Mouse (Mus musculus): ENCODE measurements around the gene Sdad1. TPM values are rescaled to one million over a fixed set of nuclear protein-coding genes. Genes with fewer than 3 reads are reported as not detected.

Sdad1 gene
- polyA plus RNA-seq, 1 experiment from 2014 or later, result 35.3 TPM

- Histone ChIP-seq H3K27me3 (ENCODE audit: insufficient read depth, poor library complexity, severe bottlenecking) (no peaks in the 10 kb centered on the region), H3K4me3 (no peak overlapping the region), H3K9me3 (no peaks in the 10 kb centered on the region), H3K27ac (no peak overlapping the region), H3K4me1 (replicated peaks) (no peaks in the 10 kb centered on the region), H3K36me3 (peaks cover 100% of the 10 kb centered on the region)
- 93% methylated on average over 6 of the region's 6 CpGs for WGBS
- DNase-seq (ENCODE audit: low spot score), result no peak
Measured at GRCm38 (mm10) chr5:92291652-92292414, 18.4 kb downstream of the Sdad1 start.

DNA sequence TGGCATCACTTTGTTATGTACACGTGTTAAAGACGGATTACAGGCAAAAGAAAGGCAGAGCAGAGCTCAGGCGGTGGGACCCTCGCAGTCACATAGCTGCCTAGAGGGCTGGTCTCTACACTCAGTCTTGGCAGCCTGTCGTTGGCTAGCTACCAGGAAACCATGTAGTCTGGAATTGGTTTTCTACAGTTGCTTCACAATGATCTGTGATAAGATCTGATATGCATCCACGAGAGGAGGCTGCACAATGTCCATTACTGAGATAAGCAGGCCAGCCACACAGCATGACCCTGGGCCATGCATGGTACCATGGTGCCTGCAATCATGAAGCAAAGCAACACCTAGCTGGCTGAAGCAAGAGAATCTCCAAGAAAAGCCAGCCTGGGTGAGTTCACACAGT is 22.4 kb downstream of the Sdad1 start:
- Histone ChIP-seq H3K9me3 (no peaks in the 10 kb centered on the region), H3K36me3 (peaks cover 86% of the 10 kb centered on the region), H3K27me3 (ENCODE audit: insufficient read depth, poor library complexity, severe bottlenecking) (no peaks in the 10 kb centered on the region), H3K27ac (no peak overlapping the region), H3K4me1 (replicated peaks) (no peaks in the 10 kb centered on the region), H3K4me3 (no peak overlapping the region)
- WGBS, result 92% methylated on average over 6 of the region's 6 CpGs
- no peak for DNase-seq (ENCODE audit: low spot score)

DNA sequence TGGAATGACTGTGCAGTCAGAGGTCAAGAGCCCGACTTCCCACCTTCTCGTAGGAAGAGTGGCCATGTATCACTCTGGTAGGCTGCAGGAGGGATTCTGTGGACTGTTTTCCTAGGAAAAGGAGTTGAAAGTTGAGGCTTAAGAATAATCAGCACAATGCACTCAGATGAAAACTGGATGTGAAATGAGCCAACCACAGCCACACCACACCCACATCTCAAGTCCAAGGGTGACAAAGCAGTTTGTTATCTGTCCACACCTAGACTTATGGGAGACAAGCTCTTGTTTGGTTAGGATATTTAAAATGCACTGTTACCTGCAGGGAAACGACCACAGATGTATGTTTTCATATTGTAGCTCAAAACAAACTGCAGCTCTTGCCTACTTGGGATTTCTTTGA is 27.2 kb downstream of the Sdad1 start:
- Histone ChIP-seq H3K27me3 (ENCODE audit: insufficient read depth, poor library complexity, severe bottlenecking) (peaks cover 6% of the 10 kb centered on the region; the same call in 1 of the 2 replicates), H3K36me3 (peaks cover 38% of the 10 kb centered on the region), H3K4me3 (no peak overlapping the region), H3K9me3 (no peaks in the 10 kb centered on the region), H3K27ac (no peak overlapping the region), H3K4me1 (replicated peaks) (peaks cover 10% of the 10 kb centered on the region; the same call in 1 of the 2 replicates)
- WGBS, result 77% methylated on average over 3 of the region's 3 CpGs
- DNase-seq (ENCODE audit: low spot score), result no peak

DNA sequence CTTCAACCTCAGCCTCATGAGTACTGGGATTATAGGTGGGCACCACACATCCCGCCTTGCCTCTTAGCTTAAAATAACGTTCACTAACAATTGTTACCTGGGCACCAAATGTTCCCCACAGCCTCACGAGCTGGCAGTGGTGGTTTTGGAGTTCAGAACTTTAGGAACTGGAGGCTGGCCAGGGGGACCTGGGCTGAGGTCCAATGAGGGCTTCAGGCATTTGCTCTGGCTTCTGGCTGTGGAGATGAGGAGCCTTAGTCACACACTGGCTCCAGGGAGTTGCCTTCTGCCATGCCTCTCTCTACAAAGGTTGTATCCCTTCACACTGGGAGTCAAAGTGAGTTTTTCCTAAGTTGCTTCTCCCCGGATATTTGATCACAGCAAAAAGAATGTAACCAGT is 27.7 kb downstream of the Sdad1 start:
- Histone ChIP-seq H3K36me3 (peaks cover 33% of the 10 kb centered on the region), H3K27me3 (ENCODE audit: insufficient read depth, poor library complexity, severe bottlenecking) (peaks cover 6% of the 10 kb centered on the region; the same call in 1 of the 2 replicates), H3K9me3 (no peaks in the 10 kb centered on the region), H3K4me1 (replicated peaks) (peaks cover 12% of the 10 kb centered on the region; the same call in 1 of the 2 replicates), H3K27ac (no peak overlapping the region), H3K4me3 (no peak overlapping the region)
- no peak for DNase-seq (ENCODE audit: low spot score)
- WGBS, result 81% methylated on average over 4 of the region's 4 CpGs

- WGBS, result 86% methylated on average over 10 of the region's 10 CpGs
- no peaks in the 10 kb centered on the region for H3K36me3 ChIP-seq
- H3K27ac ChIP-seq, result no peak overlapping the region
- peaks cover 26% of the 10 kb centered on the region for H3K27me3 ChIP-seq (ENCODE audit: insufficient read depth, poor library complexity, severe bottlenecking)
- H3K4me3 ChIP-seq, result no peak overlapping the region
- peaks cover 12% of the 10 kb centered on the region; the same call in 1 of the 2 replicates for H3K4me1 ChIP-seq (replicated peaks)
- no peaks in the 10 kb centered on the region for H3K9me3 ChIP-seq
- no peak for DNase-seq (ENCODE audit: low spot score)
Measured at GRCm38 (mm10) chr5:92278942-92279537, 31.2 kb downstream of the Sdad1 start.

GRCm38 (mm10) chr5:92277437-92278394 is 32.6 kb downstream of the Sdad1 start, which contains the start of gene Naaa:
Naaa (minus strand) TSS chr5:92278170.
- H3K36me3 ChIP-seq, result no peaks in the 10 kb centered on the region
- DNase-seq (ENCODE audit: low spot score), result peak; percentile 79
- peaks cover 26% of the 10 kb centered on the region for H3K27me3 ChIP-seq (ENCODE audit: insufficient read depth, poor library complexity, severe bottlenecking)
- H3K4me3 ChIP-seq, result peak within 1 kb of the TSS; percentile 69
- 3% methylated on average over 54 of the region's 54 CpGs for WGBS
- H3K27ac ChIP-seq, result peak within 1 kb of the TSS; percentile 78
- no peaks in the 10 kb centered on the region for H3K9me3 ChIP-seq
- peaks cover 12% of the 10 kb centered on the region; the same call in 1 of the 2 replicates for H3K4me1 ChIP-seq (replicated peaks)

- WGBS, result 84% methylated on average over 7 of the region's 7 CpGs
- no peak for DNase-seq (ENCODE audit: low spot score)
- H3K4me3 ChIP-seq, result no peak overlapping the region
Measured at GRCm38 (mm10) chr5:92270496-92270895, 39.8 kb downstream of the Sdad1 start.

GRCm38 (mm10) chr5:92263761-92264359 is 46.4 kb downstream of the Sdad1 start:
- no peaks in the 10 kb centered on the region for H3K27me3 ChIP-seq (ENCODE audit: insufficient read depth, poor library complexity, severe bottlenecking)
- peak overlapping the region; percentile 54; the same call in 1 of the 2 replicates for H3K27ac ChIP-seq
- WGBS, result 16% methylated on average over 4 of the region's 4 CpGs
- H3K9me3 ChIP-seq, result no peaks in the 10 kb centered on the region
- DNase-seq (ENCODE audit: low spot score), result peak; percentile 39
- H3K4me1 ChIP-seq (replicated peaks), result peaks cover 20% of the 10 kb centered on the region
- no peak overlapping the region for H3K4me3 ChIP-seq
- no peaks in the 10 kb centered on the region for H3K36me3 ChIP-seq

More at GRCm38 (mm10) chr5:92270496-92270895, 39.8 kb downstream of the Sdad1 start:
- Histone ChIP-seq H3K36me3 (no peaks in the 10 kb centered on the region), H3K4me1 (replicated peaks) (no peaks in the 10 kb centered on the region), H3K27ac (no peak overlapping the region), H3K27me3 (ENCODE audit: insufficient read depth, poor library complexity, severe bottlenecking) (0 out of 2 replicates have a peak, but pooled peaks cover 4% of the 10 kb centered on the region), H3K9me3 (no peaks in the 10 kb centered on the region)

DNA sequence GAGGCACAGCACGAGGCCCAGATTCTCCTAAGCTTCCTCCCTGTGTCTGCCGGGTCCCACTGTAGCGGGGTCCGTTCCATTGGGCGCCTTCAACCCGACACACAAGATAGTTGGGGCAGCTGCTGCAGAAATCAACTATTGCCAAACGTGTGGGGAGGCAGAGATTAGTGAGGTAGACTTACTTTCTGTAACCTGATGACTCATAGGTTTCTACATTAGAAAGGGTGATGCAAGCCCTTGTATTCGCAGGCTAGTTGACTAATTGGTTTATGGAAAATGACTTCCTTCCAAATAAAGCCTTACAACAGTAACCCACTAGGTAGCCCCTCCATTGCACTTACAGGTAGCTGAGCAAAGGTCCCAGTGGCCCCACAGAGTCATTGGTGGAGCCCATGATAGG is 47.6 kb downstream of the Sdad1 start:
- peaks cover 22% of the 10 kb centered on the region for H3K4me1 ChIP-seq (replicated peaks)
- H3K36me3 ChIP-seq, result no peaks in the 10 kb centered on the region
- H3K9me3 ChIP-seq, result no peaks in the 10 kb centered on the region
- 91% methylated on average over 8 of the region's 8 CpGs for WGBS
- no peak overlapping the region for H3K4me3 ChIP-seq
- DNase-seq (ENCODE audit: low spot score), result no peak
- H3K27ac ChIP-seq, result no peak overlapping the region
- no peaks in the 10 kb centered on the region for H3K27me3 ChIP-seq (ENCODE audit: insufficient read depth, poor library complexity, severe bottlenecking)

DNA sequence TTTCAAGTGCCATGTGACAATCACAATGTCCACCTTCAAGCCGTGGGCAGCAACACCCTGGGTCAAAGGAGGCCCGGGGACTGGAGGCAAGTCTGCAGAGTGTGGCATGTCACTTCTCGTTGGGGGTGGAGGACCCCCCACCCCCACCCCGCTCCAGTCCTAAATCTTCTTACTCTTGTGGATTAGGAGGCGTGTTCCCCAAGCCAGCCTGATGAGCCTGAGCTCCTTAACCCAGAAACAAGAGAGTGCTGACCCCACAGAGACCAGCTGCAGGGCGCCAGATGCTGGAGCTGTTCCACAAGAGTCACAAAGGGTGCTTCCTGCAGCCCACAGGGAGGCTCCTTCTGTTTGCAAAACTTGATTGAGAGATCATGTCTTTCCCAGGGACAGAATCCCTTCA is 54.1 kb downstream of the Sdad1 start, which contains the start of gene Ppef2:
Gene Ppef2, minus strand, starts transcription at position 61 of the 400 bp plus-strand sequence.
- Histone ChIP-seq H3K36me3 (no peaks in the 10 kb centered on the region), H3K4me3 (no peak within 1 kb of the TSS), H3K4me1 (replicated peaks) (peaks cover 27% of the 10 kb centered on the region), H3K27me3 (ENCODE audit: insufficient read depth, poor library complexity, severe bottlenecking) (no peaks in the 10 kb centered on the region), H3K9me3 (no peaks in the 10 kb centered on the region), H3K27ac (no peak within 1 kb of the TSS)
- DNase-seq (ENCODE audit: low spot score), result no peak
- 12% methylated on average over 6 of the region's 6 CpGs for WGBS

DNA sequence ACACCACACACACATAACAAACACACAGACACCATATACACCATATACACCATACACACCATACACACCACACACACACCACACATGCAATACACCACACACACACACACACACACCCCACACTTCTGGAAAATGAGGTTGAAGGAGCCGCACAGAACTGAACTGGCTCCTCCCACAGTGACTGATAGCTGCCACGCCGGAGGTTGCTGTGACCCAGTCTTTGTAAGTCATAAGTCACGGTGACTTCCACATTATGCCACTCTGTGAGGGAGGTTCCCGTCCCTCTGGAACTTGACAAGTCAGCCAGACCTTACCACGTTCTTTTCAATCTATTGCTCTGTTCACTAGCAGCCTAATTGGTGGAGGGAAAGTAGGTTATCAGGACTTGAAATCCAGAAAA is 55.8 kb downstream of the Sdad1 start:
- H3K27ac ChIP-seq, result no peak overlapping the region
- no peak overlapping the region for H3K4me3 ChIP-seq
- DNase-seq (ENCODE audit: low spot score), result no peak
- H3K9me3 ChIP-seq, result 0 out of 2 replicates have a peak, but pooled peaks cover 3% of the 10 kb centered on the region
- peaks cover 24% of the 10 kb centered on the region for H3K4me1 ChIP-seq (replicated peaks)
- WGBS, result 71% methylated on average over 6 of the region's 6 CpGs
- no peaks in the 10 kb centered on the region for H3K36me3 ChIP-seq
- no peaks in the 10 kb centered on the region for H3K27me3 ChIP-seq (ENCODE audit: insufficient read depth, poor library complexity, severe bottlenecking)

- H3K27ac ChIP-seq, result no peak overlapping the region
- H3K4me3 ChIP-seq, result peak overlapping the region; percentile 10; the same call in 1 of the 2 replicates
- H3K9me3 ChIP-seq, result 0 out of 2 replicates have a peak, but pooled peaks cover 8% of the 10 kb centered on the region
- WGBS, result 20% methylated on average over 18 of the region's 18 CpGs
- H3K4me1 ChIP-seq (replicated peaks), result peaks cover 24% of the 10 kb centered on the region
- H3K27me3 ChIP-seq (ENCODE audit: insufficient read depth, poor library complexity, severe bottlenecking), result no peaks in the 10 kb centered on the region
- H3K36me3 ChIP-seq, result no peaks in the 10 kb centered on the region
- peak; percentile 32 for DNase-seq (ENCODE audit: low spot score)
Measured at GRCm38 (mm10) chr5:92252797-92253343, 57.4 kb downstream of the Sdad1 start.

Data from hindbrain, embryonic 10.5 days (tissue).